Mouse (Mus musculus): ENCODE results near the gene Inafm1. TPM values are rescaled to one million over a fixed set of nuclear protein-coding genes. Genes with fewer than 3 reads are reported as not detected.

Inafm1 gene
- total and polyA plus RNA-seq, 3 experiments, result 50.7 to 87.6 TPM; not detected in 1

DNA sequence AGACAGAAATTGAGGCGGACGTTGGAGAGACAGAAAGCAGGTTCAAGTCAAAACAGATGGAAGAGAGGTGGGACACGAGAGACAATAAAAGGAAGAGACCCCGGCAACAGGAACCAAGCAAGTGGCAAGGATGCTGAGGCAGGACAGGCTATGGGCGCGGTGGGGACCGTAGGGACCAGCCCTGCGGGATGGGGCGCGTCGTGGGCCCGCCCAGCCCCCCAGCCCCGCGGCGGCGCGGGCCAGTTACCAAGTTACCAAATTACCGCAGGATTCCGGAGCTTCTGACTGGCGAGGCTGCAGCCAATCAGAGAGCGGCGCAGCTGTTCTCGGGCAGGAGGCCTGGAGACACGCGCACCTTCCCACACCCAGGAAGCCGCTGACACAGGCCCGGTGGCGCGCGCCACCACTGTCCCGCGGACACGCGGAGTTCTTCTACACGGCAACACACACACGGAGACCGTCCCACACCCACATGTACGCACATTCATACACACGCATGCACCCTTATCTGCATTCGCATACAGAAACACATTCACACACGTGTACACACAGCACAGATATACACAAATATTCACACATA is 22.0 kb upstream of the Inafm1 start:
- Histone ChIP-seq H3K27ac (ENCODE audit: control insufficient read depth, low read depth, low read length) (peak overlapping the region; percentile 100), H3K36me3 (ENCODE audit: control insufficient read depth in 1 of 2, insufficient read depth in 2 of 2, low read length in 2 of 2) (peaks cover 0 to 10% of the 10 kb centered on the region in 2 experiments; a peak in 2 of 4 replicates), H3K9me3 (replicated peaks; ENCODE audit: insufficient read depth, low read length) (no peaks in the 10 kb centered on the region), H3K9ac (ENCODE audit: control insufficient read depth, low read depth, low read length, poor library complexity, severe bottlenecking) (peak overlapping the region; percentile 98), H3K79me2 (ENCODE audit: control insufficient read depth, insufficient read depth, low read length, poor library complexity) (peaks cover 1% of the 10 kb centered on the region; the same call in 1 of the 2 replicates), H3K27me3 (ENCODE audit: control insufficient read depth in 1 of 2, insufficient read depth in 2 of 2, low read length in 2 of 2) (no peaks in the 10 kb centered on the region), H3K4me3 (ENCODE audit: control insufficient read depth in 1 of 2, insufficient read depth in 1 of 2, low read depth in 2 of 2, low read length in 2 of 2) (peak overlapping the region; percentile 57 to 82), H3K4me1 (ENCODE audit: control insufficient read depth in 1 of 2, insufficient read depth in 2 of 2, low read length in 2 of 2) (peaks cover 0 to 12% of the 10 kb centered on the region in 2 experiments; a peak in 2 of 4 replicates)
- DNase-seq (ENCODE audit: low read depth, low spot score), result peak; percentile 95
- no peak for TF ChIP-seq GABPA (IDR thresholded peaks at IDR 0.05; ENCODE audit: low read depth, low read length)
- no peak for TF ChIP-seq MYB (IDR thresholded peaks at IDR 0.05; ENCODE audit: low read depth, low read length)
- no peak for TF ChIP-seq CHD1 (IDR thresholded peaks at IDR 0.05; ENCODE audit: low read depth, low read length)
- TF ChIP-seq HCFC1 (IDR thresholded peaks at IDR 0.05; ENCODE audit: low read depth, low read length), result no peak; the same call in 1 of the 2 replicates
- TF ChIP-seq MEF2A (IDR thresholded peaks at IDR 0.05; ENCODE audit: extremely low read depth, insufficient replicate concordance, low read depth, low read length, poor library complexity, severe bottlenecking), result no peak
- no peak for TF ChIP-seq KAT2A (conservative IDR thresholded peaks at IDR 0.05; ENCODE audit: low read depth, low read length)
- TF ChIP-seq POLR2AphosphoS5 (IDR thresholded peaks at IDR 0.05; ENCODE audit: borderline replicate concordance, low read depth, low read length), result peak; percentile 94
- 0 out of 2 replicates have a peak, but pooled peaks have one; percentile 16 for TF ChIP-seq TCF12 (IDR thresholded peaks at IDR 0.05; ENCODE audit: low read depth, low read length)
- no peak for TF ChIP-seq CTCF (IDR thresholded peaks at IDR 0.05 in 2 of 3, conservative IDR thresholded peaks at IDR 0.05 in 1 of 3; ENCODE audit: control insufficient read depth in 1 of 3, insufficient read depth in 1 of 3, low read depth in 2 of 3, low read length in 3 of 3, poor library complexity in 1 of 3, severe bottlenecking in 1 of 3)
- TF ChIP-seq ZMIZ1 (IDR thresholded peaks at IDR 0.05; ENCODE audit: low read depth, low read length), result no peak
- no peak for TF ChIP-seq POLR2AphosphoS2 (IDR thresholded peaks at IDR 0.05; ENCODE audit: low read length)
- TF ChIP-seq NELFE (IDR thresholded peaks at IDR 0.05; ENCODE audit: low read depth, low read length), result no peak; the same call in 1 of the 2 replicates
- no peak for TF ChIP-seq ZKSCAN1 (IDR thresholded peaks at IDR 0.05; ENCODE audit: low read depth, low read length)
- TF ChIP-seq BHLHE40 (IDR thresholded peaks at IDR 0.05; ENCODE audit: borderline replicate concordance, low read depth, low read length), result no peak
- no peak for TF ChIP-seq JUND (IDR thresholded peaks at IDR 0.05; ENCODE audit: low read depth, low read length)
- TF ChIP-seq NRF1 (IDR thresholded peaks at IDR 0.05; ENCODE audit: insufficient read depth, low read depth, low read length, poor library complexity, severe bottlenecking), result peak; percentile 55; the same call in 1 of the 2 replicates
- no peak for TF ChIP-seq E2F4 (IDR thresholded peaks at IDR 0.05; ENCODE audit: borderline replicate concordance, low read depth, low read length)
- no peak for TF ChIP-seq CHD2 (IDR thresholded peaks at IDR 0.05; ENCODE audit: low read length)
- TF ChIP-seq MAX (IDR thresholded peaks at IDR 0.05; ENCODE audit: low read length), result no peak; the same call in 1 of the 2 replicates
- peak; percentile 22; the same call in 1 of the 2 replicates for TF ChIP-seq ETS1 (IDR thresholded peaks at IDR 0.05; ENCODE audit: low read depth, low read length)
- no peak for TF ChIP-seq RCOR1 (IDR thresholded peaks at IDR 0.05; ENCODE audit: low read depth, low read length)
- 0 out of 2 replicates have a peak, but pooled peaks have one; percentile 8 for TF ChIP-seq USF1 (IDR thresholded peaks at IDR 0.05; ENCODE audit: low read depth, low read length)
- no peak for TF ChIP-seq TAL1 (IDR thresholded peaks at IDR 0.05; ENCODE audit: low read length)
- TF ChIP-seq ZC3H11A (IDR thresholded peaks at IDR 0.05; ENCODE audit: low read depth, low read length), result no peak
- no peak for TF ChIP-seq UBTF (IDR thresholded peaks at IDR 0.05; ENCODE audit: borderline replicate concordance, insufficient read depth, low read depth, low read length)
- TF ChIP-seq RAD21 (IDR thresholded peaks at IDR 0.05; ENCODE audit: low read depth, low read length), result no peak
- TF ChIP-seq POLR2A (IDR thresholded peaks at IDR 0.05; ENCODE audit: control insufficient read depth in 1 of 2, insufficient read depth in 1 of 2, low read depth in 1 of 2, low read length in 2 of 2, poor library complexity in 1 of 2), result peak in 1 of 2 experiments; percentile 65; a peak in 2 of 4 replicates
- TF ChIP-seq TBP (IDR thresholded peaks at IDR 0.05; ENCODE audit: low read depth, low read length), result peak; percentile 23
- TF ChIP-seq GATA1 (IDR thresholded peaks at IDR 0.05; ENCODE audit: low read depth, low read length), result no peak
- TF ChIP-seq ZNF384 (IDR thresholded peaks at IDR 0.05; ENCODE audit: low read depth, low read length), result no peak
- no peak for TF ChIP-seq MXI1 (IDR thresholded peaks at IDR 0.05; ENCODE audit: low read depth, low read length)
- no peak for TF ChIP-seq EP300 (IDR thresholded peaks at IDR 0.05; ENCODE audit: low read depth in 1 of 2, low read length in 2 of 2)
- peak; percentile 55; the same call in 1 of the 2 replicates for TF ChIP-seq ELF1 (IDR thresholded peaks at IDR 0.05; ENCODE audit: low read depth, low read length)
- 0 out of 2 replicates have a peak, but pooled peaks have one; percentile 17 for TF ChIP-seq MYC (IDR thresholded peaks at IDR 0.05; ENCODE audit: low read depth, low read length)
- TF ChIP-seq MAZ (IDR thresholded peaks at IDR 0.05; ENCODE audit: low read depth, low read length), result no peak
- no peak for TF ChIP-seq SIN3A (IDR thresholded peaks at IDR 0.05; ENCODE audit: low read length)

Measured in MEL (cell line).